Mouse (Mus musculus): ENCODE results near the gene Aldob. TPM values are rescaled to one million over a fixed set of nuclear protein-coding genes. Genes with fewer than 3 reads are reported as not detected.
A peak's percentile ranks its signal among the peaks of the same experiment; 100 is the strongest.

The Aldob gene
- total RNA-seq (2021): under 1 TPM in 1 of 2 experiments, not detected in 1; 0.20 TPM
- long read RNA-seq, experiment 1: 0 reads
- long read RNA-seq, experiment 2: 0 reads

DNA sequence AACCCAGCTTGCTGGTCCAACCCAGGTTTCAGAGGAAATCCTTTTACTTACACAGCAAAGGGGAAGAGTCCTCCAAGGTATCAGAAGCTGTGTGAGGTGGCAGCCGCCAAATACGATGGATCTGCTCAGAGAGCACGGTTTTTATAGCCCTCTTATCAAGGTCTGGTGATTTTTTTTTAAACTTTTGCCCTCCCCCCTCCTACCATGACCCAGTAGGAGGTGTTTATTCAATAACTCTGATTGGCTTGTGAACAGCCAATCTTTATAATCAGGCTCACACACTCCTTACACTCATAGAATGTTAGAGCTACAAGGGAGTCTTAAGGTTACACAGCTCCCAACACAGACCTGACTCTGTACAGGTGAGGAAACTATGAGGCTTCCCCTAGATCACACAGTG lies at the start of gene Aldob:
Gene Aldob, minus strand, starts transcription at position 164 of the 400 bp plus-strand sequence.
- no peak for DNase-seq
- intact Hi-C loops (cut with DNase I): no loop called here

DNA sequence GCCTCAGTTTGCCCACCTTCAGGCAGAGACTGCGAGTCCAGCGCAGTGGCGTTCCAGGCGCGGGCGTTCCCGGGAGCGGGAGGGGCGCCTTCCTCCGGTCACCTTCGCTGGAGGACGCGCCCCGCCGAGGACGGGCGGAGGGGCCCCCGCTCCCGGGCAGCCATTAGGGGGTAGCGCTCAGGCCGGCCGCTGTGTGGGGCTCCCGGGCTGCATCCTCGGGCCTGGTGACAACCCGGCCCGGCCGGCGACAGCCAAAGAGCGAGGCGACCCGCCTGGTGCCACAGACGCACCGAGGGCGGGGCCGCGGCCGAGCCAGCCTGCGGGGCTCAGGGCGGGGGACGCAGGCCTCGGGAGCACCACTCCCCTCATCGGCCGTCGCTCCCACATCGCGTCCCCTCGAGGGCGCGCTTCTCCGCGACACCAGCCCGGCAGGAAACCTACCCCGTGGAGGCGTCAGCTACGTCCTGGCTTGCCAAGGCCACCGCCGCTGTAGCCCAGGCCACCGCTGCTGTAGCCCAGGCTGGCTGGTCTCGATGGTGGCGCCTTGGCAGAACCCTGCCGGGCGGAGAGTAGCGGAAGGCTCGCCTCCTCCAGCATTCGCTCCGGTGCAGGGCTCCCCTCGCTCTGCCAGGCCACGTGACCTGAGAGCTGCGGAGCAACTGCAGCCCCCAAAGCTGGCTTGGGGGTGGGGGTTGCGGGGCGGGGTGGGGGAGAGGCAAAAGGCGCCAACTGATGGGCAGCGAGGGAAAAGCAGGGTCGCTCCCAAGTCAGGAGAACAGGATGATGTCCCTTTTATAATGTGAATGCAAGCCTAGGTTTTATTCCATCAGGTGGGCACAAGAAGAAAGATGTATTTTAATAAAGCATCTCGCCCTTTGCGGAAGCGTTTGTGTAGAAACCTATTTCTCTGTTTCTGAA lies 48.1 kb upstream of the Aldob start, which contains the start of gene Tmem246:
Gene Tmem246, minus strand, starts transcription at position 694 of the 918 bp plus-strand sequence.
- intact Hi-C loops (cut with DNase I): no loop called here
- peak; percentile 56 to 64 for DNase-seq

DNA sequence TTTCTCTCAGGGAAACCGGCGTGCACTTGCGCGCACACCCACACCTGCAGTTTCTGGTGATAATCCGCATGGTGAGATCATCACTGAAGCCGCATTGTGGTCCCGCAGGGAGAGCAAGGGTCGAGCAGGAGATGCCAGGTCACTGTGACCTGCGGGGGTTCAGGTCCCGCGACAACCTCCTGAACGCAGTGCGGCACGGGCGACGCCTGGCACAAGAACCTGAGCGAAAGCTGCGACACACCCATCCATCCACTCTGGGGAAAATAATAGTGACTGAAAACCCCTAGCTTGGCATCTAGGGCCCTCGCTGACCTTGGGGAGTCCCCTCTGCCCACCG lies 47.5 kb upstream of the Aldob start:
- intact Hi-C loops (cut with DNase I): no loop called here
- DNase-seq: no peak

DNA sequence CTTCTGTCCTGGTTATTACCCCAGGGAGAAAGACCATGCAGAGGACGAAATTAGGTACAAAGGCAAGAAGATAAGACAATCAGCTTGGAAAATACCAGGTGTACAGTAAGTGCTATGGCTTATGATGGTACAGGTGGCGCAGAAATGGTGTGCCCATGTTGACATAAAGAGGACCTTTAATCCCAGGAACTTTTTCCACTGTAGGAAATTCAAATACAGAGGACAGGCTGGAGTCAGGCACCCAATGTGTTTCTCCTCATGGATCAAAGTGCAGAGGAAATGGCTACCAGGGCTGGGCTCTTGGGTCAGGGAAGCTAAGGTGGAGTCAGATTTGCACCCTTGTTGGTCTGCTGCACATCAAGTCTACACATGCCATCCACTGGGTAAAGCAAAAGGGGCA lies 40.8 kb upstream of the Aldob start:
- no peak for DNase-seq
- intact Hi-C loops (cut with DNase I): no loop called here

DNA sequence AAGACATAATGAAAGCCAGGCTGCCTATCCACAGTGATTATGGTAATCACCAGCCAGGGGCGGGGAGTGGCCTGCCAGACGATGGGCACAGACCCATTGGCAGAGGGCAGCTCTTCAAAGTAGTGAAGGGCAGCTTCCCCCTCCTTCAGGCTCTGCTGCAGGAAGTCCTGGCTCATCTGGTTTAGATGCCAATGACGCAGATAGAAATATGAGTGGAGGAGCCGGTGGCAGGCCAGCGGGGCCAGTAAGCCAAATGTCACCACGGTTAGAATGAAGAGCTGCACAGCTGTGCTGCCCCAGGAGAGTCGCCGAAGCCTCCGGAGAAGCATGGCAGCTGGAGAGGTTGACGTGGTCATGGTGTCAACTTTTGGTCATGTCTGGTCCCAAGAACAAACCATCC lies 37.5 kb upstream of the Aldob start:
- DNase-seq: peak; percentile 51 to 53
- intact Hi-C loops (cut with DNase I): no loop called here

DNA sequence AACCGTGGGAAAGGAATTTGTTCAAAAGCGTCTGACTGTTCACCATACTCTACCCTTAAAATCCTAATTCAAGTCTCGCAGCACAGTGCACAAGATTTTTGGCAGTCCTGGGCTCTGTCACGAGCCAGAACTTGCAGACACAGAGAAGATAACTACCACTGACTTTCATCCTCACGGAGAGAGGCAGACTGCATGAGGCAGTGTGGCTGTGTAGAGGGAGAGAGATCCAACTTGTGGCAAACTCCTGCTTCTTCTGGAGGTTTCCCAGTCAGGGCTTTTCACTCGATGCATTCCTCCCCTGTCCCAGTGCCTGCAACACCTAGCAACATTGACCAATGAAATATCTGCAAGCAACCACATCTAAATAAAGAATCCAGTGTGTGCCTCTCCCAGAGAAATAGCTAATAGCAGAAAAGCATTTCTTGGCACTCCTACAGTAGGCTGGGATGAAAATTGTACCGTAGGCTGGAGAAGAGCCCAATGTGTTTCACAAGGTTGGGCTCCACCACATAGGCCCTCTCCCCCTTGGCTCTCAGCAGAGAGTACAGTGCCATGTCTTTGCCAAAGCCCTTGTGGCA lies 36.3 kb upstream of the Aldob start:
- DNase-seq: no peak

DNA sequence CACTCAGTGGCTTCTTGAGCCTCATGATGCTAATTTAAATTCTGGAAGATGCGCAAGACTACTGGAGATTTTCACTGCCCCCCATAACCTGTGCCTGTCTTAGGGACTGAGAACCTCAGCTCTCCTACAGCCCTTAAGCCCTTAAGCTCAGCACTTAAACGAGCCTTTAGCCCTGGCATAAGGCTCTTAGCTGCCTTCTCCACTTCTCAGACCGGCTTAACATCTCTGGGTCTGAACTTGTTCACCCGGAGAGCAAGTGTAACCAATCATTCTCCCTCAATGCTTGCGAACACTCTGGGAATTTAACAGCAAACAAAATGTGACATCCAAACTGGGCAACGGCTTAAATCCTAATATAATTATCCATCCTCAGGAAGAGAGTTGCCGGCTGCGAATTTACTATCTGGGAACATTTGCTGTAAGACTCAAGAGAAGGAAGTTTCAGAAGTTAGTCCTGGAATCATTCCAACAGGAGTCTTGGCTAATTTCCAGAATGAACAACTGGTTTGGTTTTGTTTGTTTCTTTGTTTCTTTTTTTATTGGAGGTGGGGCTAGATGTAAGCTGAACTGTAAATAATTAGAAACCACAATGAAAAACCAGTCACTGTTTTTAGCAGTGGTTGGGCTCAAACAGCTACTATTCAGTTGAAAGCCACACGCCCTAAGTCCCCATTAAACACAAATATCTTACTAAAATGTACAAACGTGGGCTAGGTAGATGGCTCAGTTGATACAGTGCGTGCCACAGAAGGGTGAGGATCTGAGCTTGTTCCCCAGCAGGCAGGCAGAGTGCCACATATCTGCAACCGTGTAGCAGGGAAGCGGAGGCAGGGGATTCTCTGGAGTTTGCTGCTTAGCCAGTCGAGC lies 34.9 kb upstream of the Aldob start:
- intact Hi-C loops (cut with DNase I): no loop called here
- DNase-seq: no peak

More for the DNA sequence above, 36.3 kb upstream of the Aldob start:
- intact Hi-C loops (cut with DNase I): no loop called here

DNA sequence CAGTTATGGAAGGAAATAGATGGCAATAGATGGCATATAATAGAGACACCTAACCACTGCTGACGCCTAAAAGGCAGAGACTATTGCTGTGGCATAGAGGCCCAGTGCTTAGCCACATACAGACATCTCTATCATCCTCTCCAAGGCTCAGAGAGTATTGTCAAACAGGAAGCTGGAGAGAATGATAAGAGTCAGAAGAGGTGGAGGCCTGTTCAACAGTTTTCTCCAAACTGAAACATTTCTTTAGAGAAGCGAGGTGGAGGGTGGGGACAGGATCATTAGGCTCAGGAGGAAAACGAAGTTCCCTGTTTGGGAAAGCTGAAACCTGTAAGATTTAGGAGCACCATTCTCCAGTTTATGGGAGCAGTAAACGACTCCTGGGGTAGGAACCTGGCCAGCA lies 31.9 kb upstream of the Aldob start:
- intact Hi-C loops (cut with DNase I): no loop called here
- no peak for DNase-seq

DNA sequence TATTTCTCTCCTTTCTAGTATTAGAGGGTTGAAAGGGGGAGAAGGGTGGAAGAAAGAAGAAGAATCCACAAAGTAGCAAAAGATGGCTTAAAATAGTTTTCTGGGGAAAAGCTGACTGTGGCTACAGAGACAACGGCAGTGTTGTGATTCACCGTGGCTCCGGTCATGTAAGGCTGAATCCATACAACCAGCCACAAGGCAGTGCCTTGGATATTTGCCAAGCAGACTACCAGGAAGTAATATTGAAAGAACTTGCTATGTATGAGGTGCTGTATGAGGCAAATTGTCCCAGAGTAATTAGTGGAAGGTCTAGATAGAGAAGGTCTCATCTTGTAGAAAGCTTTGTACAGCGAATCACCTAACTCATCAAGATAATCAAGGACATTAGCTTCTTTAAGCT lies 22.8 kb upstream of the Aldob start:
- intact Hi-C loops (cut with DNase I): no loop called here

DNA sequence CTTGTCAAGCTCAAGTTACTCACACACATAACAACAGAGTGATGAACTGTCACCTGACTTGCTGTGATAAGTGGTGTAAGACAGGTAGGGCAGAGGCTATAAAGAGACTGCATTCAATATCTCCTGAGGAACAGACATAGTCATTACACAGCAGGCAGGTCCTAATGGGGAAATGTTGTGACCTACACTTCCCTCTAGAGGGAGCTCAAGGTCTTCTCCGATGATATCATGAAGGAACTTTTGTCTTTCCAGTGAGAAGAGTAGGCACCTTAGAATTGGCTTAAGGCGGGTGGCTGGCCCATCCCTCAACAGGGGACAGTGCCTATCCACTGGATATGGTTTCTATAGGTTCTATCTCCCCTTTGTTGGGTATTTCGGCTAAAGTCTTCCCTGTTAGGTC lies 18.3 kb upstream of the Aldob start:
- intact Hi-C loops (cut with DNase I): loop anchor here (1.0 kb wide), 1 partner anchor 60 kb away; no protein-coding TSS in a partner anchor
- peak in 1 of 2 experiments; percentile 24 for DNase-seq

More for the DNA sequence above, 22.8 kb upstream of the Aldob start:
- DNase-seq: no peak

DNA sequence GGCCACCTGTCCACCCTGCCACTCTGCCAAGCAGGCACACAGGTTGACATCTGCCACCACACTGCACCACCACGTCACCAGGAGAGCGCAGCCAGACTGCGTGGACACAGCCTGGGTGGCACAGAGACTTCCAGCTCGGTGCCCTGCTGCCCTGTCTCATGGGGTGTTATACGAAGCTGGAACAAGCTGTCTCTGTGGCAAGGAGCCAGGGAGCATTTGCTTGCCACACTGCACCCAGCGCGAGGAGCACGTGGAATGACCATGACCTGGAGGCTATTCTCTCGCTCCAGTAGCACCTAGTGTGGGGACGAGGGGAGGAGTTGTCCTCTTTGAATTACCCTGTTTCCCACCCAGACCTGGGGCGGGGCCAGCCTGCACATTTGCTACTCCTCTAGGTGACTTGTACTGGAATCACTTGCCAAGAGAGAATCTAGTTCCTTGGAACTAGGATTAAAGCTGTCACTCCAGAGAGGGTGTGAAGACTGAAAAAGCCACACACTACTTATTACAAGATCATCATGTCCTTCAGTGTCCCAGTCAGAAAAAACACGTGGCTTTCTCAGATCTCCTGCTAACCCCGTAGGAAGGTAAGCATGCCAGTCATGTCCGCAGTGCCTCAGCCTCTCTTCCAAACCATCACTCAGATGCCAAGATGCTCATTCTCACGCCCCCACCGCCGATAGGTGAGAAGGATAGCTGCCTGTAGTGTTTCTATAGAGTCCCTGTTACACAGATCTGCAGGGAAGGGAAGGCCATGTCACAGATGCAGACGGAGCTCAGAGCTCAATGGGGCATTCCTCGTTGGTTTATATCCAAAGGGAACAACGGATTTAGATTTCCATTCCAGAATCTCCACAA lies 10.8 kb upstream of the Aldob start:
- intact Hi-C loops (cut with DNase I): loop anchor here (5.0 kb wide), 1 partner anchor 38 kb away; the partner anchor contains the start of genes Mrpl50 and Zfp189
- DNase-seq: peak; percentile 53 to 54

DNA sequence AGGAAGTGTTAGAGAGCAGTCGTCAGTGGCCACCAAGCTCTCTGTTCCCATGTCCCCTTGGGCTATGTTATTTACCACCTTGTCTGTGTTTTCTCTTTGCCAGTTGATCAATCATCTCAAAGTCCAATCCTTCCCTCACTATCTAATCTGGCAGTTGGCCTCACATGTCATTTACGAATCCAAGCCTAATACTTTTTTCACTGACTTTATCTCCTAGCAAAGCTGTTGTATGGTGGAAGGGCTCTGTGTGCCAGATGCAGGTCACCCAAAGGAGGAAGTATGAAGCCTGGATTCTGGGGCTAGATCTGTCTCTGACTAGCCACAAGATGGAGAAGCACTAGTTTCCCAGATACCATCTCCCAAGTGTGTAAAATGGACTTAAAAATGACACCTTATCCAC lies 8.8 kb upstream of the Aldob start:
- intact Hi-C loops (cut with DNase I): loop anchor here (5.0 kb wide), 1 partner anchor 36 kb away; the partner anchor contains the start of genes Mrpl50 and Zfp189
- no peak for DNase-seq

DNA sequence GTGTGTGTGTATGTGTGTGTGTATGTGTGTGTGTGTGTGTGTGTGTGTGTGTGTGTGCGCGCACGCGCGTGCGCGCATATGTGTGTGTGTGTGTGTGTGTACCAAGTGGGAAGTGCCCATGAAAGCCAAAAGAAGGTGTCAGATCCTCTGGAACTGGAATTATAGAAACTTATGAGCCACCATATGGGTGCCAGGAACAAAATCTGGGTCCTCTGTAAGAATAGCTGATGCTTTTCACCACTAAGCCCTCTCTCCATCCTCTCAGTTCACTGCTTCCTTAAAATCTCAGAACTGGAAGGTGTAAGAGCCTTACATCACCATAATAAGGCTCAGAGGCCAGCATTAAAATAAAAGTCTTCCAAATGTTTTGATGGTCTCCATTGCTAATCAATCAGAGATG lies 8.0 kb upstream of the Aldob start:
- intact Hi-C loops (cut with DNase I): loop anchor here (5.0 kb wide), 1 partner anchor 35 kb away; the partner anchor contains the start of genes Mrpl50 and Zfp189
- no peak for DNase-seq

DNA sequence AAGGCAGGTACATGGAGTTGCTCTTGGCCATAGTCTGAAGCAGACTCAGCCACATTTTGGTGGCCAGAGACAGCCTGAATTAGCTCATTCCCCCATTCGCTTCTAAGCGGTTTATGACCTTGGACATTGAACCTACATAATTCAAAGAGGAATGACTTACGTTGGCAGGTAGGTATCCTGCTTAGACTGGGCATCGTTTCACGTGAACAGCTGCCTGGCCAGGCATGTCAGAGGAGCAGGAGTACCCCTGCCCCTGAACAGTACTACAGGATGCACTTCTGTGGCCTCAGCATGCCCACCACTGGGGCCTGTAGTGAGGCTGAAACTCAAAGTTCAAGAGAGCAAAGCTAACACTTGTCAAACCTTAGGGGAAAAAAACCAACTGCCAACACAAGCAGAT lies 4.0 kb upstream of the Aldob start:
- intact Hi-C loops (cut with DNase I): no loop called here
- no peak for DNase-seq

DNA sequence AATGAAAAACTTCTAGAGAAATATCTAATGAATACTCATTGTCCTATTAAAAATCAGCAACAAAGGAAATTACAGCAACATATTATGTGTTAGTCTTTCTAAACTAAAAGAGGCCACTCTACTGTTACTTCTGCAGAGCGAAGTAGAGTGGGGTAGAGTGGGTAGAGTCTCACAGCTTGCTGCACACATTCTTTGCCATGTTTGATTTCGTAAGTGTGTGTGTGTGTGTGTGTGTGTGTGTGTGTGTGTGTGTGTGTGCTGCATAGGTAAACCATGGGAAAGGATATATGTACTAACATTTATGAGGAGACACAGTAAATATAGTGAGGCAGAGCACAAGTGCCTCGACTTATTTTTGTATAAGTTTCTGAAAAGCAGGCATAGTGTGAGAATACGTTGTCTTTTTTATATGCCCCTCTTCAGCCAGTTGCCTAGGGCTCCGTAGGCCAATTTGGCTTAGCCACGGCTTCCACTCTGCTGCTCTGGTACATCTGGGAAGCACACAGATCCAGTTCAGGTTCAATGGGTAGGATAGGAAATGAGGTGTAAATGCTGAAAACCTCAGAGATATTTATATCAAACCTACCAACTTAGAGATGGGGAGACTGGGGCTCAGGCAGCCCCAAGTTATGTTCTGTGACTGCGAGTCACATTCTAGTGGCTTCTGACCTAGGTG lies 1.7 kb downstream of the Aldob start:
- DNase-seq: no peak
- intact Hi-C loops (cut with DNase I): no loop called here

DNA sequence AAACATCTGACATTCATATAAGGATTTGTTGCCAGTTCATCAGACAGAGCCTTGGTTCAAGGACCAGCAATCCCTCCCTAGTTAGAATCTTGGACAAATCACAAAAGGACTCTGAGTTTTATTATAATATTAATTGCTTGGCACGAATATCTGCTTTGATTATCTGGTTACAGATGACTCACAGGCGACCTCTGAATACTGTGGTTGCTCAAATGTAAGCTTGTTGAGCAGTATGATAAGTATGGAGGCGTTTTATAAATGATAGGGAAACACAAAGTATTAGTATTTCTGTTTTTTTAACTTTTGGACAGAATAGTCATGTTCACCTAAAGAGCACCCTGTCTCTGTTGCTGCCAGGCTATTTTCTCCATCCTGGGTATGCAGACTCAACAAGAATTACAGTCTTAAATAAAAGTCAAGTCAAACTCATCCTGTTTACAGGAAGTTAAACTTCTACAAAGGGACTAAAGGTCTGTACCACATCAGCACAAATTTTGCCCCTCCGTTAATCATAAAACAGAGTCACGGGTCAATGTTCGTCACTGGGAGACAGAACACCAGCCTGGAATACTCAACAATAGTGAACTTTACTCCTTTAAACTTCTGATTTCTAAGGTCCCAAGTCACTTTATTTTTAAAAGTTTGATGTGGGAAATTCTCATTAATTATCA lies 2.3 kb downstream of the Aldob start:
- intact Hi-C loops (cut with DNase I): no loop called here
- DNase-seq: no peak

DNA sequence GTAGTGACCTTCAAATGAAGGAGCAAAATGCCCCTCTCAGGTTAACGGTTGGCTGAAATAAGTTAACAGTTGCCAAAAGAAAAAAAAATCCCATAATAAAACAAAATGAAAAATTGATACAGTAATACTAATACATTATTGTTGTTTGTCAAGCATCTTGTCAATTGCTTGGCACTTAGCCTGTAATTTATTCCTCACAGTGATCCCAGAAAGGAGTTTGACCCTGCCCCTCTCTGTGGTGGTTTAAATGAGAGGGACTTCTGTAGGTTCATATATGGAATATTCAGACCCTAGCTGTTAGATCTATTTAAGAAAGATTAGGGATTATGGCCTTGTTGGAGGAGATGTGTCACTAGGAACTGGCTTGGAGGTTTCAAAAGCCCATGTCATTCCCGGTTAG lies 3.3 kb downstream of the Aldob start:
- DNase-seq: no peak
- intact Hi-C loops (cut with DNase I): no loop called here

DNA sequence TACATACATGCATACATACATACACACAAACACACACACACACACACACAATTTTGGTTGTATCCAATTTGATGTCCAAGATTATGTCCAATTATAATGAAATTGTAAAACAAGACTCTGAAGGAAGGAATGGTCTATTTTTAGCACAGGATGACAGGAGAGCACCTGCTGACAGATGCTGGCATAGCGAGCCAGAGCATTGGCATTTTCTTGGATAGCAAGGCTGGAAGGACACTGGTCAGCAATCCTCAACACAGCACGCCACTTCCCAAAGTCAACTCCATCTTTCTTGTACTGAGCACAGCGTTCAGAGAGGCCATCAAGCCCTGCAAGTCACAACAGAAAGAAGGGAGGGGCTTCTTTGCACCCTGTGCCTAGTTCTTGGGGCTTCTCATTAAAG lies 8.4 kb downstream of the Aldob start:
- intact Hi-C loops (cut with DNase I): no loop called here
- no peak for DNase-seq

DNA sequence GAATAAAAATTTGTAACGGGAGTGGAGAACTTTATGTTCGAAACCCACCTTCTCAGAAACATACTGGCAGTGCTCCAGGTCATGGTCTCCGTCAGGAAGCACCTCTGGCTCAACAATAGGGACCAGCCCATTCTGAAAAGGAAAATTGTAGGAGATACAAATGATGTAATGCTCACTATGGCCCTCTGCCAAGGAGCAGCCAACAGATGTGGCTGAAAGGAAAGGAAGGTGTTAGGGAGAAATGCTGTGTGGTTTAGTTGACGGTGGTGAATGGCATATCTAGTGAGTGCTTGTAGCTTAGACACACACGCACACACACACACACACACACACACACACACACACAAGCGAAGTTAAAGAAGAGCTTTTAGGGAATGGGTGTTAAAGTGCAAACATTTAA lies 9.7 kb downstream of the Aldob start:
- intact Hi-C loops (cut with DNase I): no loop called here

More for the DNA sequence above, 9.7 kb downstream of the Aldob start:
- no peak for DNase-seq

Measured in gastrocnemius, postnatal 36 days (tissue).